Mouse (Mus musculus): ENCODE data around the gene Ncbp3. TPM values are rescaled to one million over a fixed set of nuclear protein-coding genes. Genes with fewer than 3 reads are reported as not detected.

The Ncbp3 gene
- 1 to 10 TPM; 4.6 to 6.6 TPM for total RNA-seq (2021)
- long read RNA-seq, experiment 1, full-length matches to known transcripts, result 15 of 17 reads
- long read RNA-seq, experiment 1, partial matches to known transcripts, result 0 of 17 reads
- long read RNA-seq, experiment 1, other reads (novel, unspliced or antisense), result 2 of 17 reads
- long read RNA-seq, experiment 2, full-length matches to known transcripts, result 12 of 12 reads
- long read RNA-seq, experiment 2, partial matches to known transcripts, result 0 of 12 reads
- long read RNA-seq, experiment 2, other reads (novel, unspliced or antisense), result 0 of 12 reads

- peak; percentile 90 for DNase-seq
Measured at GRCm38 (mm10) chr11:73047542-73047996, at the start of gene Ncbp3. Gene Ncbp3 (plus strand): TSS chr11:73047783.

- peak; percentile 25 for DNase-seq
Measured at GRCm38 (mm10) chr11:72998771-72999170, 48.8 kb upstream of the Ncbp3 start, which contains the start of gene P2rx1. Gene P2rx1 (plus strand): TSS chr11:72999103.

GRCm38 (mm10) chr11:73001029-73001428 lies 46.6 kb upstream of the Ncbp3 start:
- DNase-seq, result peak; percentile 72

GRCm38 (mm10) chr11:73006377-73006776 lies 41.2 kb upstream of the Ncbp3 start:
- DNase-seq, result no peak

- no peak for DNase-seq
Measured at GRCm38 (mm10) chr11:73007113-73007512, 40.5 kb upstream of the Ncbp3 start.

- DNase-seq, result peak; percentile 75
Measured at GRCm38 (mm10) chr11:73007698-73008481, 39.7 kb upstream of the Ncbp3 start.

- no peak for DNase-seq
Measured at GRCm38 (mm10) chr11:73008826-73009225, 38.8 kb upstream of the Ncbp3 start.

- DNase-seq, result no peak
Measured at GRCm38 (mm10) chr11:73009531-73010274, 37.9 kb upstream of the Ncbp3 start.

GRCm38 (mm10) chr11:73013981-73014380 lies 33.6 kb upstream of the Ncbp3 start:
- no peak for DNase-seq

GRCm38 (mm10) chr11:73014831-73015344 lies 32.7 kb upstream of the Ncbp3 start:
- DNase-seq, result no peak

- DNase-seq, result peak; percentile 65
Measured at GRCm38 (mm10) chr11:73015391-73016102, 32.0 kb upstream of the Ncbp3 start.

- no peak for DNase-seq
Measured at GRCm38 (mm10) chr11:73016103-73016420, 31.5 kb upstream of the Ncbp3 start.

- peak; percentile 90 for DNase-seq
Measured at GRCm38 (mm10) chr11:73018471-73019146, 29.0 kb upstream of the Ncbp3 start, which contains the start of gene Camkk1. Gene Camkk1 (plus strand): TSS chr11:73019008.

GRCm38 (mm10) chr11:73019147-73019795 lies 28.3 kb upstream of the Ncbp3 start:
- peak; percentile 43 for DNase-seq

- no peak for DNase-seq
Measured at GRCm38 (mm10) chr11:73020953-73021800, 26.4 kb upstream of the Ncbp3 start.

- DNase-seq, result peak; percentile 58
Measured at GRCm38 (mm10) chr11:73023099-73023498, 24.5 kb upstream of the Ncbp3 start.

GRCm38 (mm10) chr11:73023827-73024226 lies 23.8 kb upstream of the Ncbp3 start:
- no peak for DNase-seq

GRCm38 (mm10) chr11:73024236-73024904 lies 23.2 kb upstream of the Ncbp3 start:
- no peak for DNase-seq

GRCm38 (mm10) chr11:73026961-73027360 lies 20.6 kb upstream of the Ncbp3 start:
- DNase-seq, result no peak
